Mouse (Mus musculus) kidney, adult 2 months (tissue): Measurements from ENCODE around the gene Fgf18.

Experiments used
- CTCF ChIP-seq: fragments of 200-500 bp; conservative IDR thresholded peaks from 2 replicates; pipeline ENCODE4 v1.5.1; 2011; ENCODE audit warnings: low read depth, mild to moderate bottlenecking, control low read depth, low read length, moderate library complexity, mixed read lengths; ENCODE audit not compliant: insufficient read depth, insufficient read length
- POLR2A ChIP-seq: fragments of 200-500 bp; IDR thresholded peaks from one replicate; pipeline ENCODE4 v1.6.1; 2011; ENCODE audit warnings: low read depth, low read length, control low read depth

DNA sequence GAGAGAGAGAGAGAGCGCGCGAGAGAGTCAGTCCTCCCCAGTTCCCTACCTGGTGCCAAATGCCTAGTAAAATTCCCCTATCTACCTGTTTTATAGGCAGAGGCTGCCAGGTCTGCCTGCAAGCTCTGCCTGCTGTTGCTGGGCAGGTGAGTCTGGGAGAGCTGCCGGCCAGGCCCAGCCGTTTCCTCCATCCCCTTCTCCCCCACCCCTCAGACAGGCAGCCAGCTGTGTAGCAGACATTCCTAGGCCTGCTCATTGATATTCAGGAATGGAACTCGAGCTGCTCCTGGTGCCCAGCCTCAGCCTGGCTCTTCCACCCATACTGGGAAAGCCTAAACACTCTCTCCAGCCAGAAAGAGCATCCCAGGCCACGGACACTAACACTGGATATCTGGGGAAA is 69.2 kb downstream of the Fgf18 start:
- TF ChIP-seq POLR2A = no peak
- TF ChIP-seq CTCF = no peak
